Mouse (Mus musculus) MEL (cell line): Measurements from ENCODE around the gene Cyp17a1. TPM values are rescaled to one million over a fixed set of nuclear protein-coding genes. Genes with fewer than 3 reads are reported as not detected.
A peak's percentile ranks its signal among the peaks of the same experiment; 100 is the strongest.

Experiments used
- DNase-seq: peaks from one replicate; pipeline ENCODE4 v3.0.0; 2011; ENCODE audit warnings: low read depth, low spot score
- H3K27ac ChIP-seq: 2 replicates; pipeline ENCODE4 v1.5.1; 2012; ENCODE audit warnings: low read depth, mild to moderate bottlenecking, control low read depth, low read length, moderate library complexity; ENCODE audit not compliant: control insufficient read depth
- H3K27me3 ChIP-seq, 2 experiments: fragments of 150-350 bp in 1 of 2; sonication (generic) in 1 of 2; 2 replicates each; pipeline ENCODE4 v1.6.1; 2012; ENCODE audit warnings: low read length in 2 of 2, mild to moderate bottlenecking in 2 of 2, improper control_type of control experiment in 1 of 2, moderate library complexity in 1 of 2; ENCODE audit not compliant: insufficient read depth in 2 of 2, control insufficient read depth in 1 of 2
- H3K36me3 ChIP-seq, 2 experiments: 2 replicates each; pipeline ENCODE4 v1.6.1; 2012 to 2014; ENCODE audit warnings: low read length in 2 of 2, improper control_type of control experiment in 1 of 2, inconsistent platforms in 1 of 2, mild to moderate bottlenecking in 1 of 2; ENCODE audit not compliant: insufficient read depth in 2 of 2, control insufficient read depth in 1 of 2
- H3K4me1 ChIP-seq, 2 experiments: fragments of 150-350 bp in 1 of 2; sonication (generic) in 1 of 2; 2 replicates each; pipeline ENCODE4 v1.6.1; 2012; ENCODE audit warnings: low read length in 2 of 2, improper control_type of control experiment in 1 of 2, mild to moderate bottlenecking in 1 of 2; ENCODE audit not compliant: insufficient read depth in 2 of 2, control insufficient read depth in 1 of 2
- H3K4me3 ChIP-seq, 2 experiments: fragments of 150-350 bp in 1 of 2; sonication (generic) in 1 of 2; 2 replicates each; pipeline ENCODE4 v1.5.1; 2012; ENCODE audit warnings: low read depth in 2 of 2, low read length in 2 of 2, mild to moderate bottlenecking in 2 of 2, moderate library complexity in 2 of 2, control low read depth in 1 of 2, improper control_type of control experiment in 1 of 2; ENCODE audit not compliant: control insufficient read depth in 1 of 2, insufficient read depth in 1 of 2
- H3K79me2 ChIP-seq: 2 replicates; pipeline ENCODE4 v1.6.1; 2012; ENCODE audit warnings: mild to moderate bottlenecking, low read length, moderate library complexity; ENCODE audit not compliant: control insufficient read depth, poor library complexity, insufficient read depth
- H3K9ac ChIP-seq: 2 replicates; pipeline ENCODE4 v1.6.1; 2012; ENCODE audit warnings: low read depth, mild to moderate bottlenecking, control low read depth, low read length, moderate library complexity; ENCODE audit not compliant: control insufficient read depth, poor library complexity, severe bottlenecking
- H3K9me3 ChIP-seq: fragments of 150-350 bp; sonication (generic); replicated peaks from 2 replicates; pipeline ENCODE4 v1.6.1; 2012; ENCODE audit warnings: mild to moderate bottlenecking, low read length, improper control_type of control experiment, moderate library complexity; ENCODE audit not compliant: insufficient read depth
- CHD2 ChIP-seq: IDR thresholded peaks from 2 replicates; pipeline ENCODE4 v1.6.1; 2011; ENCODE audit warnings: low read length, improper control_type of control experiment
- CTCF ChIP-seq, 3 experiments: IDR thresholded peaks in 2 of 3; conservative IDR thresholded peaks in 1 of 3; 2 replicates each; pipeline ENCODE4 v1.5.1; 2011 to 2012; ENCODE audit warnings: low read length in 3 of 3, low read depth in 2 of 3, mild to moderate bottlenecking in 2 of 3, improper control_type of control experiment in 1 of 3, inconsistent platforms in 1 of 3, mixed read lengths in 1 of 3, moderate library complexity in 1 of 3; ENCODE audit not compliant: control insufficient read depth in 1 of 3, insufficient read depth in 1 of 3, poor library complexity in 1 of 3, severe bottlenecking in 1 of 3
- E2F4 ChIP-seq: IDR thresholded peaks from 2 replicates; pipeline ENCODE4 v1.6.1; 2011; ENCODE audit warnings: low read depth, low read length, improper control_type of control experiment, borderline replicate concordance
- GABPA ChIP-seq: IDR thresholded peaks from 2 replicates; pipeline ENCODE4 v1.6.1; 2012; ENCODE audit warnings: low read depth, mild to moderate bottlenecking, inconsistent platforms, low read length, improper control_type of control experiment, moderate library complexity
- GATA1 ChIP-seq: IDR thresholded peaks from 2 replicates; pipeline ENCODE4 v1.6.1; 2011; ENCODE audit warnings: low read depth, low read length, improper control_type of control experiment
- MAFK ChIP-seq: IDR thresholded peaks from 2 replicates; pipeline ENCODE4 v1.6.1; 2011; ENCODE audit warnings: low read depth, mild to moderate bottlenecking, low read length, improper control_type of control experiment, borderline replicate concordance
- MAX ChIP-seq: IDR thresholded peaks from 2 replicates; pipeline ENCODE4 v1.6.1; 2011; ENCODE audit warnings: low read length, improper control_type of control experiment
- MYB ChIP-seq: IDR thresholded peaks from 2 replicates; pipeline ENCODE4 v1.6.1; 2011; ENCODE audit warnings: mild to moderate bottlenecking, low read depth, low read length, improper control_type of control experiment
- MYC ChIP-seq: IDR thresholded peaks from 2 replicates; pipeline ENCODE4 v1.6.1; 2011; ENCODE audit warnings: low read depth, mild to moderate bottlenecking, low read length, improper control_type of control experiment, moderate library complexity
- NELFE ChIP-seq: IDR thresholded peaks from 2 replicates; pipeline ENCODE4 v1.6.1; 2011; ENCODE audit warnings: low read depth, low read length, improper control_type of control experiment
- NRF1 ChIP-seq: IDR thresholded peaks from 2 replicates; pipeline ENCODE4 v1.6.1; 2014; ENCODE audit warnings: low read depth, mild to moderate bottlenecking, inconsistent platforms, low read length, improper control_type of control experiment, moderate library complexity; ENCODE audit not compliant: poor library complexity, insufficient read depth, severe bottlenecking
- POLR2A ChIP-seq, 2 experiments: IDR thresholded peaks; 2 replicates each; pipeline ENCODE4 v1.6.1; 2011 to 2012; ENCODE audit warnings: low read length in 2 of 2, mild to moderate bottlenecking in 2 of 2, control low read depth in 1 of 2, improper control_type of control experiment in 1 of 2, low read depth in 1 of 2, moderate library complexity in 1 of 2; ENCODE audit not compliant: control insufficient read depth in 1 of 2, insufficient read depth in 1 of 2, poor library complexity in 1 of 2
- SMC3 ChIP-seq: IDR thresholded peaks from 2 replicates; pipeline ENCODE4 v1.6.1; 2011; ENCODE audit warnings: low read depth, low read length, improper control_type of control experiment
- TAL1 ChIP-seq: IDR thresholded peaks from 2 replicates; pipeline ENCODE4 v1.6.1; 2012; ENCODE audit warnings: mild to moderate bottlenecking, inconsistent platforms, low read length, moderate library complexity, mixed read lengths
- TCF12 ChIP-seq: IDR thresholded peaks from 2 replicates; pipeline ENCODE4 v1.6.1; 2014; ENCODE audit warnings: low read depth, mild to moderate bottlenecking, inconsistent platforms, low read length, improper control_type of control experiment, moderate library complexity
- USF1 ChIP-seq: IDR thresholded peaks from 2 replicates; pipeline ENCODE4 v1.6.1; 2014; ENCODE audit warnings: low read depth, mild to moderate bottlenecking, inconsistent platforms, low read length, improper control_type of control experiment, moderate library complexity
- ZC3H11A ChIP-seq: IDR thresholded peaks from 2 replicates; pipeline ENCODE4 v1.6.1; 2012; ENCODE audit warnings: low read depth, mild to moderate bottlenecking, inconsistent platforms, low read length, improper control_type of control experiment
- polyA plus RNA-seq, 2 experiments: library from polyadenylated mRNA; stranded (reverse) in 1 of 2; unstranded in 1 of 2; fragments of >175 nt in 1 of 2; fragments of >200 nt in 1 of 2; gene quantifications; 2 replicates each; pipeline versions ENCODE4 v1.2.1 to v1.2.4; 2012; ENCODE audit warnings: low replicate concordance in 2 of 2, low read depth in 1 of 2; ENCODE audit not compliant: insufficient read length in 2 of 2, insufficient read depth in 1 of 2, missing spikeins in 1 of 2
- total RNA-seq: library from RNA; depleted of rRNA; stranded (reverse); fragments of 300-350 nt; gene quantifications from 2 replicates; pipeline ENCODE4 v1.2.3, GENCODE M21; 2012

The Cyp17a1 gene
- total and polyA plus RNA-seq, 3 experiments = not detected

GRCm38 (mm10) chr19:46647850-46648249 is 25.1 kb downstream of the Cyp17a1 start:
- TF ChIP-seq GABPA = no peak
- no peak for TF ChIP-seq CHD2
- no peak for TF ChIP-seq TCF12
- no peak for TF ChIP-seq TAL1
- no peak for TF ChIP-seq CTCF (IDR thresholded peaks at IDR 0.05 in 2 of 3, conservative IDR thresholded peaks at IDR 0.05 in 1 of 3; ENCODE audit: control insufficient read depth in 1 of 3, insufficient read depth in 1 of 3, low read depth in 2 of 3, low read length in 3 of 3, poor library complexity in 1 of 3, severe bottlenecking in 1 of 3)
- no peak for TF ChIP-seq SMC3
- no peak for TF ChIP-seq MYC
- no peak for TF ChIP-seq MAX
- no peak for TF ChIP-seq NRF1
- no peak for TF ChIP-seq MAFK
- DNase-seq = peak; percentile 28
- Histone ChIP-seq H3K27me3 (no peaks in the 10 kb centered on the region), H3K4me3 (no peak overlapping the region), H3K36me3 (peaks cover 2 to 9% of the 10 kb centered on the region in 2 experiments; a peak in 2 of 4 replicates), H3K4me1 (peaks cover 0 to under 1% of the 10 kb centered on the region in 2 experiments; a peak in 1 of 4 replicates), H3K79me2 (no peaks in the 10 kb centered on the region), H3K27ac (no peak overlapping the region), H3K9ac (no peak overlapping the region), H3K9me3 (no peaks in the 10 kb centered on the region)

GRCm38 (mm10) chr19:46647254-46647653 is 25.7 kb downstream of the Cyp17a1 start:
- TF ChIP-seq ZC3H11A (no peak), NRF1 (no peak), GATA1 (no peak), MAFK (no peak), GABPA (no peak), USF1 (no peak), SMC3 (no peak), NELFE (no peak), TCF12 (no peak), E2F4 (no peak), POLR2A (IDR thresholded peaks at IDR 0.05; ENCODE audit: control insufficient read depth in 1 of 2, insufficient read depth in 1 of 2, low read depth in 1 of 2, low read length in 2 of 2, poor library complexity in 1 of 2) (no peak), MAX (no peak), CTCF (IDR thresholded peaks at IDR 0.05 in 2 of 3, conservative IDR thresholded peaks at IDR 0.05 in 1 of 3; ENCODE audit: control insufficient read depth in 1 of 3, insufficient read depth in 1 of 3, low read depth in 2 of 3, low read length in 3 of 3, poor library complexity in 1 of 3, severe bottlenecking in 1 of 3) (no peak), MYB (no peak)
- Histone ChIP-seq H3K4me1 (no peaks in the 10 kb centered on the region), H3K27ac (no peak overlapping the region), H3K4me3 (no peak overlapping the region), H3K27me3 (no peaks in the 10 kb centered on the region), H3K79me2 (no peaks in the 10 kb centered on the region), H3K36me3 (peaks cover 0 to 7% of the 10 kb centered on the region in 2 experiments; a peak in 2 of 4 replicates), H3K9me3 (no peaks in the 10 kb centered on the region), H3K9ac (no peak overlapping the region)
- no peak for DNase-seq
